Mouse (Mus musculus) G1E (cell line): ENCODE results near the gene Stpg3. TPM values are rescaled to one million over a fixed set of nuclear protein-coding genes. Genes with fewer than 3 reads are reported as not detected.

ENCODE experiments used
- ATAC-seq: 2 replicates; pipeline ENCODE4 v1.8.0; 2016; ENCODE audit warnings: mild to moderate bottlenecking; ENCODE audit not compliant: insufficient number of reproducible peaks, poor library complexity, low FRiP score, severe bottlenecking; ENCODE audit errors: extremely low read depth
- DNase-seq: peaks from one replicate; pipeline ENCODE4 v3.0.0; 2012; ENCODE audit warnings: low spot score
- H3K27me3 ChIP-seq: 2 replicates; pipeline ENCODE4 v1.6.1; 2012; ENCODE audit warnings: mild to moderate bottlenecking, low read length, inconsistent platforms; ENCODE audit not compliant: insufficient read depth
- H3K36me3 ChIP-seq: replicated peaks from 2 replicates; pipeline ENCODE3; 2012; ENCODE audit warnings: mild to moderate bottlenecking, inconsistent platforms
- H3K4me1 ChIP-seq: 2 replicates; pipeline ENCODE4 v1.6.1; 2012; ENCODE audit warnings: low read depth, low read length, inconsistent platforms, mixed read lengths; ENCODE audit not compliant: insufficient read depth
- H3K4me3 ChIP-seq: 2 replicates; pipeline ENCODE4 v1.5.1; 2012; ENCODE audit warnings: low read depth, mild to moderate bottlenecking, inconsistent platforms, low read length, moderate library complexity, mixed read lengths
- H3K9me3 ChIP-seq: replicated peaks from 2 replicates; pipeline ENCODE4 v1.6.1; 2012; ENCODE audit warnings: inconsistent platforms
- CTCF ChIP-seq: IDR thresholded peaks from 2 replicates; pipeline ENCODE4 v1.5.1; 2012; ENCODE audit warnings: low read depth, low read length, inconsistent platforms, mixed read lengths
- GATA1 ChIP-seq: IDR thresholded peaks from 2 replicates; pipeline ENCODE4 v1.6.1; 2012; ENCODE audit warnings: borderline replicate concordance, low read length, inconsistent platforms, mixed read lengths
- GATA2 ChIP-seq: IDR thresholded peaks from 2 replicates; pipeline ENCODE4 v1.6.1; 2012; ENCODE audit warnings: low read depth, low read length, inconsistent platforms, borderline replicate concordance
- POLR2AphosphoS5 ChIP-seq: IDR thresholded peaks from 2 replicates; pipeline ENCODE4 v1.6.1; 2012; ENCODE audit warnings: low read depth, low read length, inconsistent platforms; ENCODE audit not compliant: insufficient replicate concordance
- TAL1 ChIP-seq: conservative IDR thresholded peaks from 2 replicates; pipeline ENCODE4 v1.6.1; 2012; ENCODE audit warnings: low read depth, low read length, inconsistent platforms, mixed read lengths
- polyA plus RNA-seq: library from polyadenylated mRNA; stranded (reverse); fragments of >175 nt; gene quantifications from 2 replicates; pipeline ENCODE4 v1.2.3, GENCODE M21; 2012
- total RNA-seq, 2 experiments: library from RNA; stranded (forward) in 1 of 2; stranded (reverse) in 1 of 2; fragments of 200-1000 nt in 1 of 2; fragments of >200 nt in 1 of 2; fragmentation: Nextera tagmentation in 1 of 2; gene quantifications; 2 replicates each; pipeline ENCODE4 v1.2.3; 2014 to 2017

Gene Stpg3
- total and polyA plus RNA-seq, 3 experiments = not detected

GRCm38 (mm10) chr2:25234551-25235220, 20.2 kb upstream of the Stpg3 start:
- DNase-seq (no peak), ATAC-seq (no peak)
- Histone ChIP-seq H3K4me3 (peak overlapping the region; percentile 61; the same call in 1 of the 2 replicates), H3K4me1 (peaks cover 97% of the 10 kb centered on the region), H3K36me3 (peaks cover 4% of the 10 kb centered on the region), H3K27me3 (peaks cover 52% of the 10 kb centered on the region), H3K9me3 (no peaks in the 10 kb centered on the region)
- TF ChIP-seq CTCF (no peak), GATA2 (no peak), POLR2AphosphoS5 (no peak), GATA1 (no peak), TAL1 (no peak)

- DNase-seq = no peak
- no peak for ATAC-seq
- peaks cover 4% of the 10 kb centered on the region for H3K36me3 ChIP-seq
- H3K9me3 ChIP-seq = no peaks in the 10 kb centered on the region
- TF ChIP-seq POLR2AphosphoS5 (no peak), CTCF (no peak), GATA2 (no peak), TAL1 (no peak), GATA1 (no peak)
- peaks cover 48% of the 10 kb centered on the region for H3K27me3 ChIP-seq
- H3K4me3 ChIP-seq = peak within 1 kb of the TSS; percentile 61; the same call in 1 of the 2 replicates
- peaks cover 97% of the 10 kb centered on the region for H3K4me1 ChIP-seq
Observed at GRCm38 (mm10) chr2:25234050-25234449, 19.6 kb upstream of the Stpg3 start, which contains the start of gene Slc34a3. Slc34a3 (minus strand) TSS chr2:25234364.

GRCm38 (mm10) chr2:25233421-25233820, 19.0 kb upstream of the Stpg3 start:
- H3K27me3 ChIP-seq = peaks cover 44% of the 10 kb centered on the region
- peaks cover 4% of the 10 kb centered on the region for H3K36me3 ChIP-seq
- peak; percentile 64 for ATAC-seq
- H3K4me3 ChIP-seq = peak overlapping the region; percentile 61; the same call in 1 of the 2 replicates
- peak; percentile 82 for DNase-seq
- H3K9me3 ChIP-seq = no peaks in the 10 kb centered on the region
- TF ChIP-seq GATA1 (no peak), GATA2 (no peak), POLR2AphosphoS5 (no peak), TAL1 (peak; percentile 89), CTCF (no peak)
- peaks cover 99% of the 10 kb centered on the region for H3K4me1 ChIP-seq

GRCm38 (mm10) chr2:25231038-25231437, 16.6 kb upstream of the Stpg3 start:
- Histone ChIP-seq H3K36me3 (peaks cover 7% of the 10 kb centered on the region), H3K9me3 (no peaks in the 10 kb centered on the region), H3K27me3 (peaks cover 26% of the 10 kb centered on the region), H3K4me3 (peak overlapping the region; percentile 0; the same call in 1 of the 2 replicates), H3K4me1 (peaks cover 97% of the 10 kb centered on the region)
- TF ChIP-seq GATA1 (no peak), TAL1 (no peak), CTCF (no peak), GATA2 (no peak), POLR2AphosphoS5 (no peak)
- ATAC-seq = no peak
- DNase-seq = no peak

GRCm38 (mm10) chr2:25230581-25230980, 16.1 kb upstream of the Stpg3 start:
- ATAC-seq (no peak), DNase-seq (no peak)
- Histone ChIP-seq H3K9me3 (no peaks in the 10 kb centered on the region), H3K36me3 (peaks cover 7% of the 10 kb centered on the region), H3K4me3 (no peak overlapping the region), H3K4me1 (peaks cover 97% of the 10 kb centered on the region), H3K27me3 (peaks cover 22% of the 10 kb centered on the region)
- TF ChIP-seq TAL1 = no peak
- TF ChIP-seq CTCF = no peak
- TF ChIP-seq GATA2 = no peak
- no peak for TF ChIP-seq GATA1
- no peak for TF ChIP-seq POLR2AphosphoS5

- Histone ChIP-seq H3K27me3 (peaks cover 22% of the 10 kb centered on the region), H3K9me3 (no peaks in the 10 kb centered on the region), H3K4me1 (peaks cover 91% of the 10 kb centered on the region), H3K4me3 (no peak overlapping the region), H3K36me3 (peaks cover 7% of the 10 kb centered on the region)
- TF ChIP-seq GATA1 = no peak
- TF ChIP-seq CTCF = no peak
- TF ChIP-seq POLR2AphosphoS5 = no peak
- no peak for TF ChIP-seq TAL1
- no peak for TF ChIP-seq GATA2
- ATAC-seq (no peak), DNase-seq (no peak)
Observed at GRCm38 (mm10) chr2:25229582-25229981, 15.1 kb upstream of the Stpg3 start.
